Mouse (Mus musculus) myocyte (in vitro differentiated cells): ENCODE data around the gene Met.

Source experiments
- E2F4 ChIP-seq: IDR thresholded peaks from one replicate; pipeline ENCODE4 v1.6.1; 2011; ENCODE audit warnings: mild to moderate bottlenecking, control low read depth, moderate library complexity; ENCODE audit not compliant: insufficient read depth
- MAX ChIP-seq: IDR thresholded peaks from one replicate; pipeline ENCODE4 v1.6.1; 2011; ENCODE audit warnings: low read depth, mild to moderate bottlenecking, control low read depth
- MYOD1 ChIP-seq, 3 experiments: IDR thresholded peaks; one replicate each; pipeline ENCODE4 v1.6.1; 2011; ENCODE audit warnings: control low read depth in 2 of 3, low read depth in 2 of 3, mild to moderate bottlenecking in 2 of 3, moderate library complexity in 1 of 3; ENCODE audit not compliant: insufficient read length in 2 of 3, control insufficient read depth in 1 of 3
- MYOG ChIP-seq, 3 experiments: IDR thresholded peaks; one replicate each; pipeline ENCODE4 v1.6.1; 2011; ENCODE audit warnings: control low read depth in 2 of 3, low read depth in 2 of 3, mild to moderate bottlenecking in 2 of 3; ENCODE audit not compliant: insufficient read length in 2 of 3, control insufficient read depth in 1 of 3, insufficient read depth in 1 of 3
- POLR2A ChIP-seq: IDR thresholded peaks from one replicate; pipeline ENCODE4 v1.6.1; 2011; ENCODE audit warnings: low read depth, mild to moderate bottlenecking, control low read depth, moderate library complexity; ENCODE audit not compliant: insufficient read length
- POLR2AphosphoS2 ChIP-seq: IDR thresholded peaks from one replicate; pipeline ENCODE4 v1.6.1; 2011; ENCODE audit warnings: low read depth, control low read depth; ENCODE audit not compliant: insufficient read length
- SRF ChIP-seq: IDR thresholded peaks from one replicate; pipeline ENCODE4 v1.6.1; 2011; ENCODE audit warnings: low read depth; ENCODE audit not compliant: control insufficient read depth, insufficient read length
- TCF3 ChIP-seq: IDR thresholded peaks from one replicate; pipeline ENCODE4 v1.6.1; 2011; ENCODE audit warnings: low read depth, control low read depth; ENCODE audit not compliant: insufficient read length
- USF1 ChIP-seq: IDR thresholded peaks from one replicate; pipeline ENCODE4 v1.6.1; 2011; ENCODE audit warnings: low read depth, mild to moderate bottlenecking, control low read depth, moderate library complexity

GRCm38 (mm10) chr6:17508184-17508583 is 44.6 kb downstream of the Met start:
- TF ChIP-seq POLR2A: no peak
- no peak for TF ChIP-seq MYOG (IDR thresholded peaks at IDR 0.05; ENCODE audit: control insufficient read depth in 1 of 3, insufficient read depth in 1 of 3, insufficient read length in 2 of 3, low read depth in 2 of 3)
- no peak for TF ChIP-seq MAX
- no peak for TF ChIP-seq USF1
- TF ChIP-seq E2F4: no peak
- TF ChIP-seq POLR2AphosphoS2: no peak
- no peak for TF ChIP-seq TCF3
- TF ChIP-seq MYOD1 (IDR thresholded peaks at IDR 0.05; ENCODE audit: control insufficient read depth in 1 of 3, insufficient read length in 2 of 3, low read depth in 2 of 3): no peak
- no peak for TF ChIP-seq SRF
